Mouse (Mus musculus): ENCODE measurements around the gene Wdr44. TPM values are rescaled to one million over a fixed set of nuclear protein-coding genes. Genes with fewer than 3 reads are reported as not detected.

Wdr44 gene
- 100 to 1,000 TPM in 14 of 26 experiments, 10 to 100 TPM in 12; 19.1 to 142 (median 115) TPM for total RNA-seq (2018; cell fraction: chromatin; rRNA removed)
- total RNA-seq (2018; cell fraction: cytosol; rRNA removed), result 10 to 100 TPM in 23 of 26 experiments, 1 to 10 TPM in 3; 4.9 to 26.1 (median 18.7) TPM
- 100 to 1,000 TPM in 1 of 26 experiments, 10 to 100 TPM in 25; 18.8 to 107 (median 53.7) TPM for total RNA-seq (2018; cell fraction: nucleus; rRNA removed)
- 11.5 to 18.1 TPM (median 16.0 TPM) in 3 replicates for polyA plus RNA-seq (2018)

DNA sequence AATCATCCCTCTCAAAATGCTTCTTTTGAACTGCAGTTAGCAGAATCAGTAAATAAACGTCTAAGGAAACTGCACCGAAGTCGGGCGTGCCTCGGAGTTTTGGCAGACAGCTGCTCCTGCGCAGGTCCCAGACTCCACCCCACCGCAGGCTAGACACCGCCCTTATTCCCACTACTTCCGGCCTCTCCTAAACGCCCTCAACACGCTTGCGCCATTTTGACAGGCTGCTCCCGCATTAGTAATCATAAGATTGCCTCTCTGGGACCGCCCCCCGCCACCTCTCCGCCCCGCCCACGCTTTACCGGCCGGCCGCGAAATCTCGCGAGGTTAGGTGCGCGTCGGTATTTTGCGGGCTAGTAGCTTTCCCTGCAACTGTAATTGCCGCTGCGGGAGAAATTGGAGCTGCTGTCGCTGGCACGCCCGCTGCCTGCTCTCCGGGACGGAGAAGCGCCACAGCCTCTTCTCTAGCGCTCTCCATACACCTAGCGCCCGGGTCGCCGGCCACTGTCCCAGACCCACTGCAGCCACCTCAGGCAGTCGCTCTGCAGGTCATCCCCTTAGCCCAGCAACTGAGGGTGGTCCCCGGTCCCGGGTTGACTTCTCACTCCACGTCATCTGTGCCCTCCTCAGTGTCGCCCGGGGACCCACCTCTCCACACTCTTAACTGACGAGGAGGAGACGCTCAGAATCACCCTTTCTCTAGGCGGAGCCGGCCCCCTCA lies at the start of gene Wdr44:
Wdr44 (plus strand) TSS at position 330 of the 721 bp plus-strand sequence.
- Histone ChIP-seq H3K27ac (peak within 1 kb of the TSS; percentile 79), H3K4me3 (ENCODE audit: inconsistent target) (peak within 1 kb of the TSS; percentile 75), H3K79me2 (ENCODE audit: inconsistent target) (peaks cover 48% of the 10 kb centered on the region), H3K36me3 (ENCODE audit: inconsistent target) (no peaks in the 10 kb centered on the region)
- 13% methylated on average over 49 of the region's 51 CpGs for WGBS (ENCODE audit: missing documents)

DNA sequence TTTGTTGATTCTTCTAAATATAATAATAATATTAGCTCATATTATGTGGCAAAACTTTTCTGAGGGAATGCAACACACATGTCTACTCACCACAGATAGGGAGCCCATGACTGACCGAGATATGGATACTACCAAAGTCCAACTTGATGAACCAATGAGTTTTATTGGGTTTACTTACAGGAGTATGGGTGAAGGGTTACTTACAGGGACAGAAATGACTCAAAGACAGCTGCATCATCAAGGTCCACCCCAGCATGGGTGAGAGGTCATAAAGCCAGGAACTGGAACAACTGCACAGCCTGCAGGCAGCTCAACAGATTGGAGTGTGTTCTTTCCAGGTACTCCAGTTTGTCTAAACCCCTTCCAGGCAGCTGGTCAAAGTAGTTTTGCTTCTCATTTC lies 44.5 kb upstream of the Wdr44 start:
- no peaks in the 10 kb centered on the region for H3K36me3 ChIP-seq (ENCODE audit: inconsistent target)
- WGBS (ENCODE audit: missing documents), result 86% methylated on average over 1 of the region's 1 CpGs
- no peak overlapping the region for H3K4me3 ChIP-seq (ENCODE audit: inconsistent target)
- no peak overlapping the region for H3K27ac ChIP-seq
- H3K79me2 ChIP-seq (ENCODE audit: inconsistent target), result no peaks in the 10 kb centered on the region

DNA sequence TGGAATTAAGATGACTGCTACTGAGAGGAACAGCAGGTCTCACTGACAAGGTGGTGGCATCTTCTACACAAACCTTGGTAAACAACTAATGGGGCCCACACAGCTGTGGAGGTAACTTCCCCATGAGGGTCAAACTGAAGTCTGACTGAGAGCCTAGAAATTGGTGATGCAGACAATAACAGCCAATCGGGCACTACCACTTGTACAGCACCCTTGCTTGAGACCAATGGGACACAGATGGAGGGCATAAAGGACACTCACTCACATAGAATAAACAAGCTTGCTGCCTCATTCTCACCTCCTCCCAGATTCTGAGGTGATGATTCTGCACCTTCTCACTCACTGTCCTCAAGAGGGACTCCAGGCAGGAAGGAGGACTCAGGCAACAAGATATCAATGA lies 30.6 kb upstream of the Wdr44 start:
- Histone ChIP-seq H3K36me3 (ENCODE audit: inconsistent target) (no peaks in the 10 kb centered on the region), H3K79me2 (ENCODE audit: inconsistent target) (no peaks in the 10 kb centered on the region), H3K4me3 (ENCODE audit: inconsistent target) (no peak overlapping the region), H3K27ac (no peak overlapping the region)
- WGBS (ENCODE audit: missing documents), result 91% methylated on average over 1 of the region's 1 CpGs

DNA sequence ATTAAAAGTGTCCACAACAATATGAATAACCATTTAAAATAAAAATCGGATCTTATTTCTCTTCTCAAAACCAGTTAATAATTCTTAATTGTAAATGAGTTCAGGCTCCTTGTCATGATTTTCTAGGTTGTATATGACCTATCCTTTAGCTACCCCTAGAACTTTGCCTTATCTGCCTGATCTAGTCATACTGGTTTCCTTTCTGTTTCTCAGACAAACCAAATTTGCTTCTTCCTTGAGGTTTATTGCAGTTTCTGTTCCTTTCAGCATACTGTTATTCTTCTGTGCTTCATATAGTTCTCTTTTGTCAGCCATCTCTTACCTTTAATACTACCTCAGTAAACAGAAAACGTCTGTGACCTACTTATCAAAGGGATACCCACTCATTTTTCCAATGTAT lies 19.7 kb upstream of the Wdr44 start:
- H3K4me3 ChIP-seq (ENCODE audit: inconsistent target), result no peak overlapping the region
- no peaks in the 10 kb centered on the region for H3K36me3 ChIP-seq (ENCODE audit: inconsistent target)
- no peaks in the 10 kb centered on the region for H3K79me2 ChIP-seq (ENCODE audit: inconsistent target)
- WGBS (ENCODE audit: missing documents), result 8% methylated on average over 2 of the region's 2 CpGs
- no peak overlapping the region for H3K27ac ChIP-seq

DNA sequence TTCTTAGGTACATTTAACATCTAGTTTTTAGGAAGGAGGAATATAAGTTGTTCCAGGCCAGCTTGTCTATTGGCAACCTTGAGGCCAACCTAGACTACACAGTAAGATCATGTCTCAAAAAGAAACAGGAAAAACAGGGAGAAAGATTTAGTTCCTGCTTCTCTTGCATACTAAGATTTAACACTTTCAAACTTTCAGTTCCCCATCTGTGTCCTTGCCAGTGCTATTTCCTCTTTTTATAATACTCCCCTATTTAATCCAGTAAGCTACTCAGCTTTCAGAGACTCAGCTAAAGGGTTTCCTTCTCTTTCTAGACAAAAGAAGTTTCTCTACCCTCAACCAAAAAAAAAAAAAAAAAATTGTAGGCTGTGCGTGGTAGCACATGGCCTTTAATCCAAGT lies 17.4 kb upstream of the Wdr44 start:
- H3K79me2 ChIP-seq (ENCODE audit: inconsistent target), result no peaks in the 10 kb centered on the region
- no peaks in the 10 kb centered on the region for H3K36me3 ChIP-seq (ENCODE audit: inconsistent target)
- no peak overlapping the region for H3K4me3 ChIP-seq (ENCODE audit: inconsistent target)
- WGBS (ENCODE audit: missing documents), result 17% methylated on average over 1 of the region's 1 CpGs
- peak overlapping the region; percentile 51 for H3K27ac ChIP-seq

- H3K36me3 ChIP-seq (ENCODE audit: inconsistent target), result no peaks in the 10 kb centered on the region
- no peak overlapping the region for H3K4me3 ChIP-seq (ENCODE audit: inconsistent target)
- H3K27ac ChIP-seq, result no peak overlapping the region
- no peaks in the 10 kb centered on the region for H3K79me2 ChIP-seq (ENCODE audit: inconsistent target)
- WGBS (ENCODE audit: missing documents), result 94% methylated on average over 2 of the region's 2 CpGs
Observed at GRCm38 (mm10) chrX:23676583-23676982, 16.3 kb upstream of the Wdr44 start.

GRCm38 (mm10) chrX:23677511-23677910 lies 15.3 kb upstream of the Wdr44 start:
- Histone ChIP-seq H3K79me2 (ENCODE audit: inconsistent target) (no peaks in the 10 kb centered on the region), H3K27ac (no peak overlapping the region), H3K36me3 (ENCODE audit: inconsistent target) (no peaks in the 10 kb centered on the region), H3K4me3 (ENCODE audit: inconsistent target) (no peak overlapping the region)
- WGBS (ENCODE audit: missing documents), result 62% methylated on average over 2 of the region's 2 CpGs

GRCm38 (mm10) chrX:23692336-23692721 lies 522 bp upstream of the Wdr44 start:
- 29% methylated on average over 5 of the region's 5 CpGs for WGBS (ENCODE audit: missing documents)
- Histone ChIP-seq H3K27ac (peak overlapping the region; percentile 41), H3K36me3 (ENCODE audit: inconsistent target) (no peaks in the 10 kb centered on the region), H3K79me2 (ENCODE audit: inconsistent target) (peaks cover 43% of the 10 kb centered on the region), H3K4me3 (ENCODE audit: inconsistent target) (peak overlapping the region; percentile 75)

DNA sequence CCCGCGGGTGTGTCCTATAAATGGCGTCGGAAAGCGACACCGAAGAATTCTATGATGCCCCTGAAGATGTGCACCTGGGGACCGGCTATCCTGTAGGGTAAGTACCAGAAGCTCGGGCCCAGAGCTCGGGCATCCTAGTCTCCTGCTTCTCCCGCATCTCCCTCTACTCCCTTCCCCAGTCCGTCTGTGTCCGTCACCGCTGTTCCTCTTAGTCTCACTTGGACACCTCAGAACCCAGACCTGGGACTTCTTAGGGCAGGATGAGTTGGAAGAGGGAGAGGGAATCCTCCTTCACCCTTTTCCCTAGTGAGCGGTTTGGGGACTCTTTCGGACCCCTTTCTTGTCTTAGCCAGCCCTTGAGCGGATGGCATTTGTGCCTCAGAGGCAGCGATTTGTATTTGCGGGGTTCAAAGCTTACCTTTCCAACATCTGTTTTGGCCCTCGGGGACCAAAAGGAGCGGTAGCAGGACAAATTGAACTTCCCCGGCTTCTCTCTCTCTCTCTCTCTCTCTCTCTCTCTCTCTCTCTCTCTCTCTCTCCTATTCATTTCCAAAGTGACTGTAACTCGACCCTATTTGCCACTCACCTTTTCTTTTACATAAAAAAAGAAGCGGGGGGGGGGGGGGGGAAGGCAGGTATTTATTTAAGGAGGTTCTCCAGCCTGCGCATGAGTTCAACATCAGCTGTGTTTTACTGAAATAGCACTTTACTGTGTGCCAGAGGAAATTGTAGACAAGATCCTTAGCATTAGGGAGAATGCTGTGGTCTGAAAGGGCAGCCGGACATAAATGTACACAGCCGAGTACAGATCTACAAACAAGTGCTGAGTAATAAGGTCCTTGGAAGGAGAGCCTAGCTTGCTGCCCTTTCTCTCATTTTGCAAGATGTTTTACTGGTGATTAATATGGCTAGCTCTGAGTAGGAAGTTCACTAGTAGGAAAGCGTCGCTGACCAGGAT lies 871 bp downstream of the Wdr44 start:
- Histone ChIP-seq H3K27ac (peak overlapping the region; percentile 79), H3K36me3 (ENCODE audit: inconsistent target) (no peaks in the 10 kb centered on the region), H3K79me2 (ENCODE audit: inconsistent target) (peaks cover 57% of the 10 kb centered on the region), H3K4me3 (ENCODE audit: inconsistent target) (peak overlapping the region; percentile 75)
- WGBS (ENCODE audit: missing documents), result 15% methylated on average over 21 of the region's 28 CpGs

DNA sequence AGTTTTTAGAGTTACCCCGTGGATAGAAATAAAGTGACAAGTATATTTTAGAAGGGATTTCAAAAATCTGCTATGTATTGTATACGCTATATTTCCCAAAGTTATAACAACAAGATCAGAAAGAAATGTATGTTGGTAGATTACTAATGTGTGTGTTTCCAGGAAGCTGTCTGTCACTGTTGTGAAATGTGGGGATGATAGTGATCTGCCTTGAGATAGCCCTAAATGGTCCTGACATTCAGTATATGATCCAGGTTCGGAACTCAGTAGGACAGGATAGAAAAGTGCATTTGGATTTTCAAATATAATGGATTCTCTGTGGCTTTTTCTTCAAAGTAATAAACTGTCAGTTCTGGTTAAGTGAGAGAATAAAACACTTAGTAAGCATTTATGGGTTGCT lies 1.7 kb downstream of the Wdr44 start:
- Histone ChIP-seq H3K79me2 (ENCODE audit: inconsistent target) (peaks cover 65% of the 10 kb centered on the region), H3K36me3 (ENCODE audit: inconsistent target) (no peaks in the 10 kb centered on the region), H3K27ac (peak overlapping the region; percentile 79), H3K4me3 (ENCODE audit: inconsistent target) (peak overlapping the region; percentile 75)
- 46% methylated on average over 3 of the region's 3 CpGs for WGBS (ENCODE audit: missing documents)

- no peak overlapping the region for H3K27ac ChIP-seq
- peaks cover 70% of the 10 kb centered on the region for H3K79me2 ChIP-seq (ENCODE audit: inconsistent target)
- H3K36me3 ChIP-seq (ENCODE audit: inconsistent target), result no peaks in the 10 kb centered on the region
- peak overlapping the region; percentile 75 for H3K4me3 ChIP-seq (ENCODE audit: inconsistent target)
Observed at GRCm38 (mm10) chrX:23695109-23695508, 2.3 kb downstream of the Wdr44 start.

DNA sequence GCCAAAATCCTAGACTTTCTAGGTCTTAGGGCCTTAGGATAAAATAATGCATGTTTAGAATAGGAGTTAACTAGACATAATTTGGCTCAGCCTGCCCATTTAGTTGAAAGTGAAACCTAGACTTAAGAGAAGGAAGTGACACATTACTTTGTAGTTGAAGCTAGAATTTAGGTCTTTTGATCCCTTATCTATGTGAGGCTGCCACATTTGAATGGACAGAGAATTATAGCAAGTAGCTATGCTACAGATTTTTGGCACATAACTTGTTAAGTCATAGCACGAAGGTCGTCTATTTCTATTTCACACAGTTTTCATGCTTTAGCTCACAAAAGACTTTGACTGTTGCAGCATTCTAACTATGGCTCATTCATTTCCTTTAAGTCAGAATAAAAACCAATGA lies 4.5 kb downstream of the Wdr44 start:
- peaks cover 93% of the 10 kb centered on the region for H3K79me2 ChIP-seq (ENCODE audit: inconsistent target)
- no peak overlapping the region for H3K4me3 ChIP-seq (ENCODE audit: inconsistent target)
- H3K27ac ChIP-seq, result no peak overlapping the region
- no peaks in the 10 kb centered on the region for H3K36me3 ChIP-seq (ENCODE audit: inconsistent target)
- 57% methylated on average over 2 of the region's 2 CpGs for WGBS (ENCODE audit: missing documents)

DNA sequence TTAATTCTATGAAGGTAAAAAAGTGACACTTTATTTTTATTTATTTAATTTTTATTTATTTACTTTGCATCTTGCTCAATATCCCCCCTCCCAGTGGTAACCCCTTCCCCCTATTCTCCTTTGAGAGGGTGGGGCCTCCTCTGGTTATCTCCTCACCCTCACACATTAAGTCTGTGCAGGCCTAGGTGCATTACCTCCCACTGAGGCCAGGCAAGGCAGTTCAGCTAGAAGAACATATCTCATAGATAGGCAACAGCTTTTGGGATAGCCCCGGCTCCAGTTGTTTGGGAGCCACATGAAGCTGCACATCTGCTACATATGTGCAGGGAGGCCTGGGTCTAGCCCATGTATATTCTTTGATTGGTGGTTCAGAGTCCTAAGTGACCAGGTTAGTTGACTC lies 6.2 kb downstream of the Wdr44 start:
- no peak overlapping the region for H3K4me3 ChIP-seq (ENCODE audit: inconsistent target)
- 100% methylated on average over 1 of the region's 1 CpGs for WGBS (ENCODE audit: missing documents)
- H3K36me3 ChIP-seq (ENCODE audit: inconsistent target), result no peaks in the 10 kb centered on the region
- H3K79me2 ChIP-seq (ENCODE audit: inconsistent target), result peaks cover 100% of the 10 kb centered on the region
- H3K27ac ChIP-seq, result no peak overlapping the region

DNA sequence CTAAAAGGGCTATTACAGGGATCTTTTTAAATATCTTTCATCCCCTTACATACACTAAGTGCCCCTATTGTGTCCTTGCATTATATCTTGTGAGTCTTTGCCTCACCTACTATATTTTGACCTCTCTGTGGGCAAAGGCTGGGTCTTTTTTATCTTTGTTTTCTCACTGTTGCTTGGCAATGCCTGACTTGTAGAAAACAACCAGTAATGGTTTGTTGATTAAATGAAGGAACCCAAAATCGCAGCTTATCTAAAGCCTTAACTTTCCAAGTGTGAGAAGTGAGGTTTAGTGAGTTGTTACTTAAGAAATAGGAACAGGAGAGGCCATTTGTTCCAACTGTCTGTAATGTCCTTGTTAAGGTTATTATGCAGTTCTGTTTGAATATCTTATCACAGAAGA lies 24.4 kb downstream of the Wdr44 start:
- peaks cover 97% of the 10 kb centered on the region for H3K79me2 ChIP-seq (ENCODE audit: inconsistent target)
- no peak overlapping the region for H3K27ac ChIP-seq
- no peaks in the 10 kb centered on the region for H3K36me3 ChIP-seq (ENCODE audit: inconsistent target)
- WGBS (ENCODE audit: missing documents), result 80% methylated on average over 1 of the region's 1 CpGs
- H3K4me3 ChIP-seq (ENCODE audit: inconsistent target), result no peak overlapping the region

GRCm38 (mm10) chrX:23727463-23727862 lies 34.6 kb downstream of the Wdr44 start:
- 23% methylated on average over 1 of the region's 1 CpGs for WGBS (ENCODE audit: missing documents)
- Histone ChIP-seq H3K4me3 (ENCODE audit: inconsistent target) (no peak overlapping the region), H3K79me2 (ENCODE audit: inconsistent target) (peaks cover 54% of the 10 kb centered on the region), H3K36me3 (ENCODE audit: inconsistent target) (no peaks in the 10 kb centered on the region), H3K27ac (no peak overlapping the region)
